In the genomic region with DNA sequence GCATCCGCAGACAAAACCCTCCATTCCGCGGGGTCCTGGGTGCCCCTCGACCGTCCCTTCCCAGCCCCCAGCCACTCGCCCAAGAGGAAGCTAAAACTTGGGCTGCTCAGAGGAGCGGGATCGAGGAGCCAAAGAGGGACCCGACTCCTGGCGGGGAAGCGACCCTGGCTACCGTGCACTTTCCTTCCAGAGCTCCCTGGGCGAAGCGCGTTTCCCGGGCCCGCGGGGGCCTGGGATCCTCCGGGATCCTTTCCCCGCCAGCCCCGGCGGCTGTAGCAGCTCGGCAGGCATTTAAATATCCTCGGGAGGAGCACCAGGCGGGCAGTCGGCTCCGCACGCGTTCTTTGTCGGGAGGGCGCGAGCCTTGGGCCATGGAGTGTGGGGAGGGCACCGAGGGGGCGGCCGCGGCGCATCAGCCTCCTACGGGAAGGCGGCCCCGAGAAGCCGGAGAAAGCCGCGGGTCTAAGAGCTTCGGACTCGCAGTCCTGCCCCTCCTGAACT, we compare ENCODE assay signal across 9 mouse cellular contexts. TPM values are rescaled to one million over a fixed set of nuclear protein-coding genes. Genes with fewer than 3 reads are reported as not detected.
DNase-seq lines count a peak whose midpoint lies in the region; ATAC-seq and TF ChIP-seq lines count a peak whose summit lies in the region.
"Had no signal": no experiment of that assay in that cellular context is flagged by ENCODE, and none has a peak within 500 bp of the region (broad histone marks: within the 10 kb centered on the region; RNA-seq: fewer than 3 reads in every experiment).

No protein-coding gene starts in this region.

- WGBS in heart, adult 2 months, result under 1% methylated on average over 45 of the region's 45 CpGs
- WGBS in liver, adult 2 months, result 2% methylated on average over 45 of the region's 45 CpGs

- ATAC-seq in erythroid progenitor cell, adult 5-6 weeks (replicated peaks; ENCODE audit: low FRiP score, poor library complexity, severe bottlenecking), result no peak

- no peaks in the 10 kb centered on the region for H3K79me2 ChIP-seq in heart, adult 2 months (replicated peaks; ENCODE audit: control insufficient read depth, insufficient read depth, low read length)
- no peaks in the 10 kb centered on the region for H3K79me2 ChIP-seq in liver, adult 2 months (ENCODE audit: control insufficient read depth, insufficient read depth, low read length)

- 0 out of 2 replicates have a peak, but pooled peaks cover 2% of the 10 kb centered on the region for H3K4me1 ChIP-seq in heart, adult 2 months (ENCODE audit: control insufficient read depth, insufficient read depth, low read length)
- H3K4me1 ChIP-seq in E14TG2a.4 (replicated peaks; ENCODE audit: low read depth, low read length), result peaks cover 26% of the 10 kb centered on the region
- peaks cover 10% of the 10 kb centered on the region for H3K4me1 ChIP-seq in liver, adult 2 months (ENCODE audit: control insufficient read depth, insufficient read depth, low read length)

- DNase-seq in heart, adult 2 months, result peak; percentile 18 to 43
- no peak for DNase-seq in heart, adult 8-10 months (ENCODE audit: low spot score)
- peak; percentile 64 for DNase-seq in embryo, embryonic 9.5 days (ENCODE audit: extremely low spot score)
- peak; percentile 27 to 28 for DNase-seq in heart, postnatal 14 days
- DNase-seq in liver, adult 2 months (ENCODE audit: extremely low read depth, low read depth, low spot score), result no peak
- DNase-seq in ovary, postnatal 36 days (ENCODE audit: low spot score), result peak; percentile 41

- no peak for TF ChIP-seq EP300 in heart, adult 2 months (IDR thresholded peaks at IDR 0.05; ENCODE audit: insufficient read depth, low read depth, low read length)

- peak overlapping the region; percentile 29; the same call in 1 of the 2 replicates for H3K9ac ChIP-seq in heart, adult 2 months (ENCODE audit: low read depth, low read length)
- 0 out of 2 replicates have a peak overlapping the region, but pooled peaks have one; percentile 22 for H3K9ac ChIP-seq in liver, adult 2 months (ENCODE audit: low read depth, low read length)

- H3K4me3 ChIP-seq in heart, adult 2 months, result peak overlapping the region; percentile 47
- H3K4me3 ChIP-seq in E14TG2a.4 (replicated peaks; ENCODE audit: low read length), result peak overlapping the region; percentile 81
- H3K4me3 ChIP-seq in liver, adult 2 months (ENCODE audit: insufficient read depth, low read depth, low read length), result peak overlapping the region; percentile 49; the same call in 1 of the 2 replicates

- no peak overlapping the region for H3K27ac ChIP-seq in heart, adult 2 months
- no peak overlapping the region for H3K27ac ChIP-seq in liver, adult 2 months (replicated peaks; ENCODE audit: insufficient read depth, low read depth, low read length)

- no peak for TF ChIP-seq CTCF in heart, adult 2 months (IDR thresholded peaks at IDR 0.05)
- no peak for TF ChIP-seq CTCF in E14TG2a.4 (conservative IDR thresholded peaks at IDR 0.05; ENCODE audit: low read length)
- no peak for TF ChIP-seq CTCF in liver, adult 2 months (IDR thresholded peaks at IDR 0.05; ENCODE audit: low read depth, low read length)

- no peaks in the 10 kb centered on the region for H3K9me3 ChIP-seq in E14TG2a.4 (ENCODE audit: low read length)

- peaks cover 31% of the 10 kb centered on the region for H3K27me3 ChIP-seq in heart, adult 2 months (ENCODE audit: control insufficient read depth, insufficient read depth, low read length)
- H3K27me3 ChIP-seq in E14TG2a.4 (ENCODE audit: insufficient read depth, low read length), result peaks cover 76% of the 10 kb centered on the region
- H3K27me3 ChIP-seq in liver, adult 2 months (ENCODE audit: control insufficient read depth, insufficient read depth, low read length), result peaks cover 31% of the 10 kb centered on the region

- intact Hi-C loops in heart, adult 2 months (cut with DNase I), result no loop called here
- intact Hi-C loops in heart, postnatal 14 days (cut with DNase I), result no loop called here

- no peak for TF ChIP-seq POLR2A in heart, adult 2 months (IDR thresholded peaks at IDR 0.05; ENCODE audit: insufficient read depth, low read depth, low read length)
- TF ChIP-seq POLR2A in liver, adult 2 months (IDR thresholded peaks at IDR 0.05; ENCODE audit: extremely low read depth, insufficient read depth, low read length), result no peak

- H3K36me3 ChIP-seq in heart, adult 2 months (ENCODE audit: control insufficient read depth, insufficient read depth, low read length), result no peaks in the 10 kb centered on the region
- H3K36me3 ChIP-seq in E14TG2a.4 (ENCODE audit: insufficient read depth, low read length), result no peaks in the 10 kb centered on the region
- H3K36me3 ChIP-seq in liver, adult 2 months (ENCODE audit: control insufficient read depth, insufficient read depth, low read length), result no peaks in the 10 kb centered on the region

RNA-seq across cellular contexts. Expression of a gene that starts 1.2 kb away (rescaled TPM):
- total RNA-seq in heart, adult 2 months (2021), result not detected
- not detected in 2 replicates for polyA plus RNA-seq in heart, adult 2 months (2012; rRNA removed)
- not detected for total RNA-seq in heart, adult 8-10 months (2022)
- under 1 TPM in 1 of 2 experiments, not detected in 1; 0.07 TPM for total RNA-seq in heart, postnatal 14 days (2021)
- total RNA-seq in liver, adult 2 months (2014; rRNA removed), result 0.07 TPM in 1 of 2 replicates, not detected in the other
- 0.05 TPM in 1 of 2 replicates, not detected in the other for polyA plus RNA-seq in liver, adult 2 months (2012; rRNA removed)
- total RNA-seq in erythroid progenitor cell, adult 5-6 weeks (2015; ENCODE audit: low replicate concordance), result 0.36 TPM in 1 of 2 replicates, not detected in the other
- total RNA-seq in erythroid progenitor cell, adult 5-6 weeks (2017; ENCODE audit: low replicate concordance), result 0.38 TPM in 1 of 2 replicates, not detected in the other
- total RNA-seq: heart, postnatal 36 days had no signal

Comparison
In these comparisons a context has a peak if more than half of its experiments do, and no peak if none do; other contexts are left out.
1. DNase-seq: peak in heart, adult 2 months (2 of 2), embryo, embryonic 9.5 days (single experiment), heart, postnatal 14 days (2 of 2) and ovary, postnatal 36 days (single experiment); none in heart, adult 8-10 months (single experiment) and liver, adult 2 months (single experiment).
2. Peak in every context shown above with its lines, with median percentiles within 50 percentile points of each other: H3K4me3 ChIP-seq.